Mouse (Mus musculus) embryonic fibroblast, embryonic 13.5 days (primary cell): ENCODE results near the gene Wdr12.

ENCODE experiments used
- CTCF ChIP-seq: IDR thresholded peaks from 2 replicates; pipeline ENCODE4 v1.5.1; 2011; ENCODE audit warnings: mild to moderate bottlenecking, control low read depth, low read length, moderate library complexity, borderline replicate concordance; ENCODE audit not compliant: insufficient read depth
- POLR2A ChIP-seq: IDR thresholded peaks from 2 replicates; pipeline ENCODE4 v1.6.1; 2011; ENCODE audit warnings: low read depth, mild to moderate bottlenecking, control low read depth, low read length, moderate library complexity

- TF ChIP-seq CTCF: no peak
- TF ChIP-seq POLR2A: no peak
Observed at GRCm38 (mm10) chr1:60035044-60035443, 63.4 kb downstream of the Wdr12 start.
